Mouse (Mus musculus) liver, embryonic 15.5 days (tissue): ENCODE results near the gene Ly6g6e. TPM values are rescaled to one million over a fixed set of nuclear protein-coding genes. Genes with fewer than 3 reads are reported as not detected.
"Not testable (repeated sequence)": the region's sequence is repeated elsewhere in the genome, so short reads cannot be mapped to it uniquely, and the experiment has no call there.

ENCODE experiments used
- ATAC-seq: fragments of 200-750 bp; cut with Nextera tagmentation; 2 replicates; pipeline ENCODE4 v1.8.0; 2017; ENCODE audit warnings: moderate number of reproducible peaks, mild to moderate bottlenecking, moderate library complexity; ENCODE audit not compliant: insufficient read depth
- H3K27ac ChIP-seq: fragments of 300-500 bp; sonication (generic); replicated peaks from 2 replicates; pipeline ENCODE4 v1.5.1; 2015; ENCODE audit warnings: mild to moderate bottlenecking, inconsistent platforms
- H3K27me3 ChIP-seq: fragments of 300-500 bp; sonication (generic); 2 replicates; pipeline ENCODE4 v1.6.1; 2015; ENCODE audit warnings: mild to moderate bottlenecking, inconsistent platforms
- H3K36me3 ChIP-seq: fragments of 300-500 bp; sonication (generic); replicated peaks from 2 replicates; pipeline ENCODE4 v1.6.1; 2015; ENCODE audit warnings: moderate library complexity, mild to moderate bottlenecking, inconsistent platforms
- H3K4me1 ChIP-seq: fragments of 300-500 bp; sonication (generic); replicated peaks from 2 replicates; pipeline ENCODE4 v1.6.1; 2015; ENCODE audit warnings: inconsistent platforms
- H3K4me2 ChIP-seq: fragments of 300-500 bp; sonication (generic); 2 replicates; pipeline ENCODE4 v1.6.1; 2015; ENCODE audit warnings: moderate library complexity, mild to moderate bottlenecking, inconsistent platforms
- H3K4me3 ChIP-seq: fragments of 300-500 bp; sonication (generic); replicated peaks from 2 replicates; pipeline ENCODE4 v1.5.1; 2015; ENCODE audit warnings: mild to moderate bottlenecking, inconsistent platforms
- H3K9ac ChIP-seq: fragments of 300-500 bp; sonication (generic); 2 replicates; pipeline ENCODE4 v1.6.1; 2015; ENCODE audit warnings: moderate library complexity, mild to moderate bottlenecking, inconsistent platforms
- H3K9me3 ChIP-seq: fragments of 300-500 bp; sonication (generic); replicated peaks from 2 replicates; pipeline ENCODE4 v1.6.1; 2016; ENCODE audit warnings: inconsistent platforms
- WGBS: fragments of 180-500 bp; shearing (Covaris S2); methylation state at CpG from one replicate; pipeline ENCODE4 v1.1.7; 2015; ENCODE audit warnings: mixed read lengths; ENCODE audit not compliant: insufficient replicate concordance; 5-methylcytosine and 5-hydroxymethylcytosine counted together
- polyA plus RNA-seq: library from polyadenylated mRNA; unstranded; fragments of >200 nt; fragmentation: Nextera tagmentation; extraction: Ambion mirVana; gene quantifications from 2 replicates; pipeline ENCODE4 v1.2.1, GENCODE M21; 2015

Gene Ly6g6e
- polyA plus RNA-seq, 1 experiment from 2014 or later: 0.12 TPM

- Histone ChIP-seq H3K27ac (no peak overlapping the region), H3K9me3 (no peaks in the 10 kb centered on the region), H3K36me3 (peaks cover 20% of the 10 kb centered on the region), H3K27me3 (0 out of 2 replicates have a peak, but pooled peaks cover 4% of the 10 kb centered on the region), H3K4me3 (no peak overlapping the region), H3K4me1 (peaks cover 47% of the 10 kb centered on the region), H3K4me2 (no peak overlapping the region), H3K9ac (no peak overlapping the region)
- no peak for ATAC-seq
- 56% methylated on average over 3 of the region's 3 CpGs for WGBS
Observed at GRCm38 (mm10) chr17:35106522-35106921, 29.8 kb downstream of the Ly6g6e start.

DNA sequence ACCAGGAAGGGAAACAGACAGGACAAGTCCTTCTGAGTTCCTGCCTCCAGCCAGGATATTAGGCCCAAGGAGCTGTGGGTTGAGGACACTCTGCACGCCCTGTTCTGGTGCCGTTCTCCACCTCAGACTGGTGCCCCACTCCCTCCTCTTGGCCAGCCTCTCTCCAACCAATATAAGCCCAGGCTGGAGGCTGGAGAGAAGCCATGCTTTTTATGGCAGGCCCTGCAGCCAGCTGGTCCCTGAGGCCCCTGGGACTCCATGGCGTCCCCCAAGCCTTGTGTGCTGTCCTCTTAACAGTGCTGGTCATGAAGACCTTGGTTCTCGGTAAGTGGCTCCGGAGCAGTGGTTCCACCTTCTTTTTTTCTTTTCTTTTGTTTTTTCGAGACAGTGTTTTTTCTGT, 31.4 kb downstream of the Ly6g6e start, which contains the start of gene Ly6g5c:
TSS of gene Ly6g5c (plus strand) at position 183 of the 400 bp plus-strand sequence.
- H3K4me3 ChIP-seq: no peak within 1 kb of the TSS
- no peak for ATAC-seq
- H3K4me1 ChIP-seq: peaks cover 33% of the 10 kb centered on the region
- no peak within 1 kb of the TSS for H3K27ac ChIP-seq
- 77% methylated on average over 6 of the region's 6 CpGs for WGBS
- no peaks in the 10 kb centered on the region for H3K9me3 ChIP-seq
- no peak within 1 kb of the TSS for H3K9ac ChIP-seq
- no peak within 1 kb of the TSS for H3K4me2 ChIP-seq
- H3K27me3 ChIP-seq: 0 out of 2 replicates have a peak, but pooled peaks cover 4% of the 10 kb centered on the region
- peaks cover 4% of the 10 kb centered on the region; the same call in 1 of the 2 replicates for H3K36me3 ChIP-seq

GRCm38 (mm10) chr17:35111774-35112173, 35.1 kb downstream of the Ly6g6e start:
- Histone ChIP-seq H3K9me3 (no peaks in the 10 kb centered on the region), H3K4me3 (no peak overlapping the region), H3K4me1 (peaks cover 3% of the 10 kb centered on the region; the same call in 1 of the 2 replicates), H3K9ac (no peak overlapping the region), H3K36me3 (peaks cover 28% of the 10 kb centered on the region), H3K27ac (no peak overlapping the region), H3K4me2 (no peak overlapping the region), H3K27me3 (0 out of 2 replicates have a peak, but pooled peaks cover 4% of the 10 kb centered on the region)
- WGBS: 65% methylated on average over 9 of the region's 9 CpGs
- ATAC-seq: no peak

DNA sequence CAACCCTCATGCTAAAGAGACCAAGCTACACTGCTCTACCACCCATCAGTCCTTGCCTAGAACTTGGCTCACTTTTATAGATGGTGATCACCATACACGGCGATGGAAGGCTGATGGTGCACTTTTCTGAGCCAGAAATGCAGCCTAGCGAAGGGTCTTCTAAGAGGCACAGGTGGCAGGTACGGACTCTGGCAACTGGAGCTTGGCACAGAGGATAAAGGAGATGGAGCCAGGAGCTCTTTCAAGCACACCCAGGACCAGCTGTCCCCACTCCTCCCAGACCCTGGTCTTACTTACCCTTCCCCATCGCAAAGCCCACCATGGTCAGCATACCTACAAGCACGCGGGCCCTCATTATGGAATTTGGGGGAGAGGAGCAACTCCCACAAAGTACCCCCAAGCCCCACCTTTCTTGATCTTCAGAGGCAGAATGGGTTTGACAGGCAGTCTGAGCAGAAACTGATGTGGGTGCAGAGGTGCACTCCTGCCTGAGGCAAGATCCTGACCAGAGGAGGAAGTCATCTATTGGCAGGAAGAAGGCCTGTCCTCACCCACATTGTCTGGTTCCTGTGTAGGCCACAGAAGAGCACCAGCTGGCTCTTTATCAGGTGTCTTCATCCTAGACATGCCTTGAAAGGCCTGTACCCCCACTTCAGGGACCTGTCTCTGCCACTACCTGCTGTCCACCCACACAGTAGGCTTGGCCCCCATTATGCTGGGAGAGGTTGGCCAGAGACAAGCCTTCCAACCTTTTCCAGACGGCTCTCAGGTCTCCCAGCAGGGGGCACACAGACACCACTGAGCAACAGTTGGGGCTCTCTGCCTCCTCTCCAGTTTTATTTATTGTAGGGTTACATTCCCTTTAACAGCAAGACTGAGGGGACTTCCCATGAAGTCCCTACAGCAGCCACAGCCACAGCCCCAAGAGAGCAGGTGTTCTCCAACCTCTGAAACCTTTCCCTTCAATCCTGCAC, 38.6 kb downstream of the Ly6g6e start, which contains the start of gene Ly6g5b:
TSS of gene Ly6g5b (minus strand) at position 383 of the 974 bp plus-strand sequence.
- Histone ChIP-seq H3K9me3 (no peaks in the 10 kb centered on the region), H3K9ac (no peak within 1 kb of the TSS), H3K27ac (0 out of 2 replicates have a peak within 1 kb of the TSS, but pooled peaks have one; percentile 1), H3K4me3 (no peak within 1 kb of the TSS), H3K36me3 (peaks cover 59% of the 10 kb centered on the region), H3K4me1 (peaks cover 11% of the 10 kb centered on the region), H3K27me3 (0 out of 2 replicates have a peak, but pooled peaks cover 4% of the 10 kb centered on the region), H3K4me2 (no peak within 1 kb of the TSS)
- ATAC-seq: no peak
- WGBS: 70% methylated on average over 8 of the region's 8 CpGs

DNA sequence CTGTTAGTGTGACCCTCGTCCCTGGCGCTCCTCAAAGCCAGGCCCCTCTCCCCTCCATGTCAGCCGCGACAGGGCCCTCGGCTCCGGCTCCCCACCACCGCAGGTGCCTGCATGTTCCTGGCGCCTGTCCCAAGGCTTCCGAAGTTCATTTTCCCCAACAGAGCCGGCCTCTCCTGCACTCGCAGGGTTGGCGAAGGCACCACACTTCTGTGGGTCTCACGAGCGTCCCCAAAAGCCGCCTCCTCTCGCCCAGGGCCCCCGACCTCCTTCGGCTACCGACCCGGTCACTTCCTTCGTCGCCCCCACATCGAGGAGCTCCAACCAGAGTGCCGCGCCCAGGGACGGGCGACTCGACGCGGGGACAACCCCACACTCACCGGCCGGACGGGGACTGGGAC, 44.0 kb downstream of the Ly6g6e start:
- Histone ChIP-seq H3K4me3 (peak overlapping the region; percentile 88), H3K4me1 (peaks cover 39% of the 10 kb centered on the region), H3K9me3 (no peaks in the 10 kb centered on the region), H3K36me3 (peaks cover 60% of the 10 kb centered on the region), H3K9ac (peak overlapping the region; percentile 94), H3K27me3 (no peaks in the 10 kb centered on the region), H3K4me2 (peak overlapping the region; percentile 95), H3K27ac (peak overlapping the region; percentile 74)
- peak; percentile 6; the same call in 1 of the 2 replicates for ATAC-seq
- WGBS: under 1% methylated on average over 33 of the region's 33 CpGs

GRCm38 (mm10) chr17:35121143-35121799, 44.6 kb downstream of the Ly6g6e start, which contains the start of gene Gpank1:
Gene Gpank1 (plus strand): TSS chr17:35121455.
- peaks cover 55% of the 10 kb centered on the region for H3K36me3 ChIP-seq
- H3K9ac ChIP-seq: peak within 1 kb of the TSS; percentile 94
- peak within 1 kb of the TSS; percentile 92 for H3K27ac ChIP-seq
- under 1% methylated on average over 50 of the region's 50 CpGs for WGBS
- H3K4me1 ChIP-seq: peaks cover 44% of the 10 kb centered on the region
- H3K4me2 ChIP-seq: peak within 1 kb of the TSS; percentile 95
- H3K9me3 ChIP-seq: no peaks in the 10 kb centered on the region
- H3K27me3 ChIP-seq: no peaks in the 10 kb centered on the region
- peak within 1 kb of the TSS; percentile 88 for H3K4me3 ChIP-seq
- peak; percentile 93 for ATAC-seq

- under 1% methylated on average over 19 of the region's 19 CpGs for WGBS
- no peak for ATAC-seq
- H3K4me1 ChIP-seq: peaks cover 50% of the 10 kb centered on the region
- peak within 1 kb of the TSS; percentile 92 for H3K27ac ChIP-seq
- H3K9me3 ChIP-seq: no peaks in the 10 kb centered on the region
- no peaks in the 10 kb centered on the region for H3K27me3 ChIP-seq
- H3K4me3 ChIP-seq: peak within 1 kb of the TSS; percentile 88
- peak within 1 kb of the TSS; percentile 94 for H3K9ac ChIP-seq
- H3K36me3 ChIP-seq: peaks cover 49% of the 10 kb centered on the region
- H3K4me2 ChIP-seq: peak within 1 kb of the TSS; percentile 95
Observed at GRCm38 (mm10) chr17:35121871-35122303, 45.2 kb downstream of the Ly6g6e start, which contains the start of gene Csnk2b. Gene Csnk2b (minus strand): TSS chr17:35122053.

GRCm38 (mm10) chr17:35123287-35123686, 46.6 kb downstream of the Ly6g6e start:
- ATAC-seq, H3K27ac ChIP-seq, H3K9me3 ChIP-seq, H3K9ac ChIP-seq, H3K4me3 ChIP-seq, H3K27me3 ChIP-seq, H3K4me2 ChIP-seq: not testable (repeated sequence)
- Histone ChIP-seq H3K36me3 (peaks cover 37% of the 10 kb centered on the region), H3K4me1 (peaks cover 62% of the 10 kb centered on the region)
- WGBS: 86% methylated on average over 9 of the region's 9 CpGs

GRCm38 (mm10) chr17:35124261-35124896, 47.7 kb downstream of the Ly6g6e start:
- H3K27me3 ChIP-seq, H3K4me3 ChIP-seq, H3K9ac ChIP-seq, H3K4me2 ChIP-seq, ATAC-seq, H3K27ac ChIP-seq, H3K9me3 ChIP-seq: not testable (repeated sequence)
- H3K4me1 ChIP-seq: peaks cover 70% of the 10 kb centered on the region
- 83% methylated on average over 12 of the region's 12 CpGs for WGBS
- H3K36me3 ChIP-seq: peaks cover 37% of the 10 kb centered on the region

GRCm38 (mm10) chr17:35125081-35125480, 48.4 kb downstream of the Ly6g6e start:
- Histone ChIP-seq H3K36me3 (peaks cover 38% of the 10 kb centered on the region), H3K9me3 (no peaks in the 10 kb centered on the region), H3K27ac (peak overlapping the region; percentile 91), H3K4me1 (peaks cover 70% of the 10 kb centered on the region), H3K4me2 (peak overlapping the region; percentile 90), H3K9ac (no peak overlapping the region), H3K4me3 (peak overlapping the region; percentile 70; the same call in 1 of the 2 replicates), H3K27me3 (no peaks in the 10 kb centered on the region)
- no peak for ATAC-seq
- 94% methylated on average over 1 of the region's 1 CpGs for WGBS
